Mouse (Mus musculus): ENCODE results near the gene Iqgap2. TPM values are rescaled to one million over a fixed set of nuclear protein-coding genes. Genes with fewer than 3 reads are reported as not detected.
A peak's percentile ranks its signal among the peaks of the same experiment; 100 is the strongest.

Gene Iqgap2
- polyA plus RNA-seq, 1 experiment from 2014 or later: 16.7 TPM

DNA sequence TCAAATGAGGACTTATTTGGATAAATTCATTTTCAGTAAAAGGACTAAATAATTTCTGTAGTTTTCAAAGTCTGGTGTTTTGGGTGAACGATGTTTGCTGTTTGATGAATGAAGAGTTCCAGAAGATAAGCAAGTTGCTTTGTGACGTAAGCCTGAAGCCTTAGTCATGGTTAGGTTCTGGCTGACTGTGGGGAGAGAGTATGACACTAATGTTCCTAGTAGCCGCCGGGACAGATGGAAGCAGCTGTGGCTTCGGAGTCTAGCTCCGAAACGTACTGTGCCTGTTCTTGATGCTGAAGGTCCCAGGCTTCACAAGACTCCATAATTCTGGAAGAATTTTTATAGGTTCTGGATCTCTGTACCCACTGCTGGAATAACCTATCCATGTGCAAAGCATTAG, 296.3 kb downstream of the Iqgap2 start:
- Histone ChIP-seq H3K4me3 (replicated peaks) (no peak overlapping the region), H3K4me2 (no peak overlapping the region), H3K27ac (no peak overlapping the region), H3K9ac (no peak overlapping the region), H3K4me1 (no peaks in the 10 kb centered on the region), H3K36me3 (replicated peaks) (no peaks in the 10 kb centered on the region), H3K27me3 (no peaks in the 10 kb centered on the region), H3K9me3 (no peaks in the 10 kb centered on the region)
- no peak for ATAC-seq (ENCODE audit: low FRiP score)
- WGBS: 88% methylated on average over 7 of the region's 7 CpGs

GRCm38 (mm10) chr13:95592860-95593259, 298.9 kb downstream of the Iqgap2 start:
- H3K27me3 ChIP-seq: no peaks in the 10 kb centered on the region
- H3K4me3 ChIP-seq (replicated peaks): no peak overlapping the region
- WGBS: 86% methylated on average over 10 of the region's 10 CpGs
- H3K9me3 ChIP-seq: no peaks in the 10 kb centered on the region
- ATAC-seq (ENCODE audit: low FRiP score): no peak
- H3K4me1 ChIP-seq: no peaks in the 10 kb centered on the region
- H3K36me3 ChIP-seq (replicated peaks): no peaks in the 10 kb centered on the region
- H3K27ac ChIP-seq: no peak overlapping the region
- no peak overlapping the region for H3K4me2 ChIP-seq
- no peak overlapping the region for H3K9ac ChIP-seq

- no peak for ATAC-seq (ENCODE audit: low FRiP score)
- WGBS: 93% methylated on average over 3 of the region's 3 CpGs
- no peaks in the 10 kb centered on the region for H3K4me1 ChIP-seq
- H3K4me3 ChIP-seq (replicated peaks): no peak overlapping the region
- no peaks in the 10 kb centered on the region for H3K36me3 ChIP-seq (replicated peaks)
- H3K9me3 ChIP-seq: no peaks in the 10 kb centered on the region
- H3K9ac ChIP-seq: no peak overlapping the region
- no peaks in the 10 kb centered on the region for H3K27me3 ChIP-seq
- no peak overlapping the region for H3K27ac ChIP-seq
- no peak overlapping the region for H3K4me2 ChIP-seq
Observed at GRCm38 (mm10) chr13:95591606-95592005, 300.1 kb downstream of the Iqgap2 start.

DNA sequence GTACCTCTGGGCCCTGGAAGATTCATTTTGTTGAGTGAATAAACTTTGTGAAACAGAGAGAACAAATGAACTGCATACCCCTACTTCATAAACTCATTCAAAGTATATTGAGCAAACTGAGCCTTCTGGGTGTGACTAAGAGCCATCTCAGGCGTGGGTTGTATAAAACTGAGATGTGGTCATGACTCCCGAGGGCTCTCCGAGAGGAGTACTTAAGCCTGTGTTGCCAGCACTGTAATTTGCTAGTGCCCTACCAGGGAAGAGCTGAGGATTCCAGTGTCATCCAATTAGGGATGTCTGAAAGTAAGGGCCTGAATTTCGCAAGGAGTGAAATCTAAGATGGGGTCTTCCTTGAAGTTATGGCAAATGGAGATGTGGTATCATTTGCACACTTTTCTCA, 304.1 kb downstream of the Iqgap2 start:
- no peak overlapping the region for H3K9ac ChIP-seq
- no peak overlapping the region for H3K4me3 ChIP-seq (replicated peaks)
- 89% methylated on average over 4 of the region's 4 CpGs for WGBS
- H3K9me3 ChIP-seq: no peaks in the 10 kb centered on the region
- no peaks in the 10 kb centered on the region for H3K36me3 ChIP-seq (replicated peaks)
- ATAC-seq (ENCODE audit: low FRiP score): no peak
- H3K27me3 ChIP-seq: no peaks in the 10 kb centered on the region
- H3K27ac ChIP-seq: no peak overlapping the region
- H3K4me2 ChIP-seq: no peak overlapping the region
- H3K4me1 ChIP-seq: peaks cover 9% of the 10 kb centered on the region

DNA sequence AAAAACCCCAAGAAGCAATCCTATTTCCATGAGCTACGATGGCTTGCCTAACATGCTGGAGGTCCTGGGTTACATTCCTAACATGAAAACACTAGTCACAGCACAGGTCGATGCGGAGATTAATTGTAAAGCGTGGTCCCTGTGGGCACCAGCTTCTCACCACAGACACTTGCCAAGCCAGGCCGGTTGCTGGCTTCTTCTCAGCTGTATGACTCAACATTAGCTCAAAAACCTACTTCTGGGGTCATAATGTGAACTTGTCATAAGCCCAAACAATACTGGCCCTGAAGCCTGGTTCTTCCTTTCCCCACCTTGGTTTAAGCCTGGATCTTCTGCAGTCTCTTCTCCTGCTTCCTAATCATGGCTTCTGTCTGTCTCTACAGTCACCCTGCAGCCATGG, 306.8 kb downstream of the Iqgap2 start:
- Histone ChIP-seq H3K4me1 (peaks cover 9% of the 10 kb centered on the region), H3K9ac (no peak overlapping the region), H3K4me3 (replicated peaks) (no peak overlapping the region), H3K27ac (no peak overlapping the region), H3K27me3 (no peaks in the 10 kb centered on the region), H3K9me3 (no peaks in the 10 kb centered on the region), H3K36me3 (replicated peaks) (no peaks in the 10 kb centered on the region), H3K4me2 (no peak overlapping the region)
- no peak for ATAC-seq (ENCODE audit: low FRiP score)
- WGBS: 85% methylated on average over 5 of the region's 5 CpGs

DNA sequence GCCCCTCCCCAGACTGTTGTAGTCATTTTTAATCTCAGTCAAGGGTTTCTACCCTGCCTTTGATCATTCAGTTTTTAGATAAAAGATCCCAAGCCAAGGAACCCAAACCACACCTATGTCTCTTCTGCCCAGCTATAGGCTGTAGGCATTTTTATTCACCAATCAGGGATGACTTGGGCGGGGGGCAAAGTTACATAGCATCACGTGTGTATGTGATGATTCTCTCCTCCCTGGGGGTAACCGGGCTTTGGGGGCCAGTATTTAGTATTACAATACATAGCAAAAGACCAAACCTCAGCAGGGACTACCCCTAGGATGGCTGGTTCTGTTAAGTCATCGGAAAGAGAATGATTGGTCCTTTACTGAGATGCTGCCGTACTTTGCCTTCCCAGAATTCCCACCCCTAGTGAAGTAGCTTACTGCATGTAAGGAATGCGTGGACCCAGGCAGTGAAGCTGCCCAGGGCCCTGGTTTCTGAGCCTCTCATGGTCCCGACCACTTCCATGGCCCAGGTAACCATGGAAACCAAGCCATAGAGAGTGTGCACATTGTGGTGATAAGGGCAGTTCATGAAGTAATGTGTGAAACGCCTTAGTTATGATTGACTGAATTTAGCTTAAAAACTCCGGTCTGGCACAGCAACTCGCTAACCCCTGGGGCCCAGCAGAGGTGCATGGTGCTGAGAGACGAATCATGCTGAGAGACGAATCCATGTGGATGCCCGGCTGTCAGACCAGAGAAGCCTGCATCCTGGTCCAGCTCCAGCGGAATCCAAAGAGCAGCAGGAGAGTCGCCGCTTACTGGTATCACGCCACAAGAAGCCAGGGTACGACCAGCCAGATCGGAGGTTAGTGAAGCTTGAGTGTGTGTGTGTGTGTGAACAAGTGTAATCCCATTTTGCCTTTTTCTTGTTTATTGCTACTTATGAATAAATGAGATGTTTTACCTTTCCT, 308.2 kb downstream of the Iqgap2 start:
- ATAC-seq (ENCODE audit: low FRiP score): 0 out of 2 replicates have a peak, but pooled peaks have one; percentile 17
- WGBS: 70% methylated on average over 19 of the region's 19 CpGs
- H3K27ac ChIP-seq: no peak overlapping the region
- no peak overlapping the region for H3K9ac ChIP-seq
- H3K36me3 ChIP-seq (replicated peaks): no peaks in the 10 kb centered on the region
- H3K4me3 ChIP-seq (replicated peaks): no peak overlapping the region
- no peaks in the 10 kb centered on the region for H3K27me3 ChIP-seq
- no peaks in the 10 kb centered on the region for H3K9me3 ChIP-seq
- H3K4me1 ChIP-seq: peaks cover 9% of the 10 kb centered on the region
- peak overlapping the region; percentile 13; the same call in 1 of the 2 replicates for H3K4me2 ChIP-seq

GRCm38 (mm10) chr13:95581850-95582249, 309.9 kb downstream of the Iqgap2 start:
- no peaks in the 10 kb centered on the region for H3K27me3 ChIP-seq
- H3K36me3 ChIP-seq (replicated peaks): no peaks in the 10 kb centered on the region
- no peaks in the 10 kb centered on the region for H3K9me3 ChIP-seq
- no peak overlapping the region for H3K4me3 ChIP-seq (replicated peaks)
- H3K27ac ChIP-seq: no peak overlapping the region
- H3K4me1 ChIP-seq: peaks cover 9% of the 10 kb centered on the region
- 38% methylated on average over 1 of the region's 1 CpGs for WGBS
- no peak overlapping the region for H3K9ac ChIP-seq
- H3K4me2 ChIP-seq: no peak overlapping the region
- ATAC-seq (ENCODE audit: low FRiP score): no peak

- 91% methylated on average over 5 of the region's 5 CpGs for WGBS
- H3K27me3 ChIP-seq: no peaks in the 10 kb centered on the region
Observed at GRCm38 (mm10) chr13:95578016-95578697, 313.6 kb downstream of the Iqgap2 start.

More at GRCm38 (mm10) chr13:95578016-95578697, 313.6 kb downstream of the Iqgap2 start:
- Histone ChIP-seq H3K9ac (no peak overlapping the region), H3K27ac (no peak overlapping the region), H3K4me2 (no peak overlapping the region), H3K36me3 (replicated peaks) (no peaks in the 10 kb centered on the region), H3K4me3 (replicated peaks) (no peak overlapping the region), H3K9me3 (no peaks in the 10 kb centered on the region), H3K4me1 (0 out of 2 replicates have a peak, but pooled peaks cover under 1% of the 10 kb centered on the region)
- no peak for ATAC-seq (ENCODE audit: low FRiP score)

Other genes starting within 250 kb of the Iqgap2 start
- gene F2rl2, start 195.1 kb downstream of the Iqgap2 start, polyA plus RNA-seq (2016; fragmentation: Nextera tagmentation; extraction: Ambion mirVana): 0.76 and 0.79 TPM in 2 replicates
- 26.8 and 35.0 TPM in 2 replicates for gene Gm20075, start 189.5 kb upstream of the Iqgap2 start, polyA plus RNA-seq (2016; fragmentation: Nextera tagmentation; extraction: Ambion mirVana)
- not detected in 2 replicates for gene Gm17190, start 190.1 kb upstream of the Iqgap2 start, polyA plus RNA-seq (2016; fragmentation: Nextera tagmentation; extraction: Ambion mirVana)
- 0.86 and 1.4 TPM in 2 replicates for gene Sv2c, start 240.7 kb upstream of the Iqgap2 start, polyA plus RNA-seq (2016; fragmentation: Nextera tagmentation; extraction: Ambion mirVana)

Data from forebrain, embryonic 12.5 days (tissue).